Mouse (Mus musculus) embryonic stem cell, embryonic (primary cell): ENCODE results near the gene Ggt1.
"Not testable (repeated sequence)": the region's sequence is repeated elsewhere in the genome, so short reads cannot be mapped to it uniquely, and the experiment has no call there.

Experiments
- CTCF ChIA-PET, 4 experiments: fragments of 300-600 bp in 2 of 4; fragments of 350-600 bp in 2 of 4; sonication (Branson Sonifier 250); formaldehyde crosslinking; loops; one replicate each; lab custom pipeline; 2022; ENCODE audit warnings: inconsistent platforms in 2 of 4; lab: Charles Lee
- POLR2A ChIA-PET, 4 experiments: fragments of 300-600 bp in 2 of 4; fragments of 350-600 bp in 2 of 4; sonication (Branson Sonifier 250); formaldehyde crosslinking; loops; one replicate each; lab custom pipeline; 2022; ENCODE audit warnings: antibody characterized with exemption in 4 of 4, inconsistent platforms in 1 of 4; lab: Charles Lee

Ggt1 gene

GRCm38 (mm10) chr10:75561071-75561654 is at the start of gene Ggt1:
Ggt1 (plus strand) TSS chr10:75561604.
- ChIA-PET POLR2A (interaction anchor here in 2 of 4 experiments (0.6 to 2.3 kb wide), 7 partner anchors 7 to 298 kb away, joined by 3 to 13 read pairs (median 4); partner anchors contain the start of gene Mif (in 1 of the 2)), CTCF (interaction anchor here in 2 of 4 experiments (0.6 to 1.7 kb wide), 5 partner anchors 25 to 1062 kb away, joined by 3 to 4 read pairs (median 3); no protein-coding TSS in a partner anchor)

- POLR2A ChIA-PET, result interaction anchor here in 2 of 4 experiments (0.7 to 1.7 kb wide), 4 partner anchors 13 to 325 kb away, joined by 3 to 5 read pairs (median 4); partner anchors contain the start of gene Gstt2 (in 1 of the 2)
- CTCF ChIA-PET, result no interaction called here
These were observed 49.5 kb upstream of the Ggt1 start for GRCm38 (mm10) chr10:75511897-75512296.

GRCm38 (mm10) chr10:75512796-75513195 is 48.6 kb upstream of the Ggt1 start:
- CTCF ChIA-PET, result interaction anchor here in 1 of 4 experiments (0.5 kb wide), 1 partner anchor 81 kb away, joined by 4 read pairs; no protein-coding TSS in a partner anchor
- POLR2A ChIA-PET, result interaction anchor here in 3 of 4 experiments (0.5 to 1.7 kb wide), 9 partner anchors 9 to 716 kb away, joined by 3 to 13 read pairs (median 3); partner anchors contain the start of gene Gstt2 (in 1 of the 3)

GRCm38 (mm10) chr10:75513306-75514067 is 47.9 kb upstream of the Ggt1 start:
- POLR2A ChIA-PET, result interaction anchor here in 3 of 4 experiments (0.5 to 0.7 kb wide), 5 partner anchors 8 to 716 kb away, joined by 3 to 13 read pairs (median 3); no protein-coding TSS in a partner anchor
- CTCF ChIA-PET, result interaction anchor here in 2 of 4 experiments (0.5 to 0.7 kb wide), 2 partner anchors 82 to 308 kb away, joined by 3 to 4 read pairs; no protein-coding TSS in a partner anchor

- ChIA-PET POLR2A (interaction anchor here in 2 of 4 experiments (0.6 to 1.1 kb wide), 2 partner anchors 303 to 343 kb away, joined by 3 read pairs; partner anchors contain the start of gene Specc1l (in 1 of the 2)), CTCF (no interaction called here)
These were observed 47.0 kb upstream of the Ggt1 start for GRCm38 (mm10) chr10:75514361-75514760.

GRCm38 (mm10) chr10:75515216-75516037 is 46.0 kb upstream of the Ggt1 start:
- ChIA-PET POLR2A (interaction anchor here in 2 of 4 experiments (0.6 to 1.7 kb wide), 6 partner anchors 10 to 946 kb away, joined by 3 to 6 read pairs (median 4); partner anchors contain the start of gene Specc1l (in 1 of the 2)), CTCF (interaction anchor here in 1 of 4 experiments (0.6 kb wide), 1 partner anchor 86 kb away, joined by 7 read pairs; no protein-coding TSS in a partner anchor)

GRCm38 (mm10) chr10:75516038-75516723 is 45.2 kb upstream of the Ggt1 start:
- ChIA-PET POLR2A (interaction anchor here in 2 of 4 experiments (0.6 to 2.0 kb wide), 10 partner anchors 9 to 945 kb away, joined by 3 to 8 read pairs (median 5); partner anchors contain the start of genes Ddt (in 1 of the 2) and Mmp11 (in 1 of the 2)), CTCF (interaction anchor here in 2 of 4 experiments (0.6 kb wide), 2 partner anchors 85 to 337 kb away, joined by 6 to 7 read pairs; no protein-coding TSS in a partner anchor)

- ChIA-PET CTCF (interaction anchor here in 1 of 4 experiments (0.6 kb wide), 1 partner anchor 337 kb away, joined by 6 read pairs; no protein-coding TSS in a partner anchor), POLR2A (interaction anchor here in 2 of 4 experiments (0.6 to 2.0 kb wide), 11 partner anchors 8 to 420 kb away, joined by 3 to 8 read pairs (median 5); partner anchors contain the start of genes Ddt (in 1 of the 2) and Mmp11 (in 1 of the 2))
These were observed 44.7 kb upstream of the Ggt1 start for GRCm38 (mm10) chr10:75516724-75517072.

- POLR2A ChIA-PET, result interaction anchor here in 3 of 4 experiments (0.6 to 2.2 kb wide), 21 partner anchors 8 to 953 kb away, joined by 3 to 10 read pairs (median 4); partner anchors contain the start of genes Ddt (in 1 of the 3) and Mmp11 (in 1 of the 3)
- CTCF ChIA-PET, result interaction anchor here in 1 of 4 experiments (0.6 kb wide), 1 partner anchor 336 kb away, joined by 6 read pairs; no protein-coding TSS in a partner anchor
These were observed 44.2 kb upstream of the Ggt1 start, which contains the start of gene Snrpd3 for GRCm38 (mm10) chr10:75517073-75517757. Snrpd3 (plus strand) TSS chr10:75517551.

GRCm38 (mm10) chr10:75517758-75518143 is 43.7 kb upstream of the Ggt1 start, which contains the start of gene Gucd1:
Gucd1 (minus strand) TSS chr10:75517972.
- POLR2A ChIA-PET, result interaction anchor here in 3 of 4 experiments (0.6 to 2.2 kb wide), 23 partner anchors 9 to 952 kb away, joined by 3 to 10 read pairs (median 3); partner anchors contain the start of gene Mmp11 (in 1 of the 3)
- CTCF ChIA-PET, result no interaction called here

- CTCF ChIA-PET, result interaction anchor here in 1 of 4 experiments (0.6 kb wide), 1 partner anchor 351 kb away, joined by 4 read pairs; no protein-coding TSS in a partner anchor
- POLR2A ChIA-PET, result interaction anchor here in 3 of 4 experiments (0.5 to 1.1 kb wide), 6 partner anchors 11 to 271 kb away, joined by 3 to 8 read pairs (median 4); no protein-coding TSS in a partner anchor
These were observed 40.8 kb upstream of the Ggt1 start for GRCm38 (mm10) chr10:75520581-75520980.

GRCm38 (mm10) chr10:75521643-75522042 is 39.8 kb upstream of the Ggt1 start:
- CTCF ChIA-PET, result interaction anchor here in 1 of 4 experiments (0.7 kb wide), 1 partner anchor 299 kb away, joined by 3 read pairs; no protein-coding TSS in a partner anchor

GRCm38 (mm10) chr10:75525450-75525849 is 36.0 kb upstream of the Ggt1 start:
- POLR2A ChIA-PET, result interaction anchor here in 3 of 4 experiments (0.7 to 2.3 kb wide), 9 partner anchors 8 to 248 kb away, joined by 3 to 10 read pairs (median 5); partner anchors contain the start of genes Ddt (in 1 of the 3), Gucd1 (in 1 of the 3) and Snrpd3 (in 1 of the 3)
- CTCF ChIA-PET, result not testable (repeated sequence)

More at GRCm38 (mm10) chr10:75521643-75522042, 39.8 kb upstream of the Ggt1 start:
- POLR2A ChIA-PET, result interaction anchor here in 3 of 4 experiments (0.6 to 1.1 kb wide), 6 partner anchors 9 to 525 kb away, joined by 3 to 13 read pairs (median 3); partner anchors contain the start of genes Ddt (in 1 of the 3) and Specc1l (in 1 of the 3)

- ChIA-PET POLR2A (interaction anchor here in 2 of 4 experiments (1.7 to 2.3 kb wide), 3 partner anchors 7 to 13 kb away, joined by 4 to 6 read pairs (median 6); partner anchors contain the start of genes Gucd1 (in 2 of the 2) and Snrpd3 (in 1 of the 2)), CTCF (no interaction called here)
These were observed 31.1 kb upstream of the Ggt1 start for GRCm38 (mm10) chr10:75530322-75530721.

- CTCF ChIA-PET, result interaction anchor here in 1 of 4 experiments (0.6 kb wide), 1 partner anchor 15 kb away, joined by 4 read pairs; no protein-coding TSS in a partner anchor
These were observed 29.8 kb upstream of the Ggt1 start for GRCm38 (mm10) chr10:75531532-75532090.

More at GRCm38 (mm10) chr10:75531532-75532090, 29.8 kb upstream of the Ggt1 start:
- POLR2A ChIA-PET, result interaction anchor here in 2 of 4 experiments (0.5 to 1.7 kb wide), 4 partner anchors 9 to 577 kb away, joined by 3 to 6 read pairs (median 4); no protein-coding TSS in a partner anchor
